Mouse (Mus musculus): Measurements from ENCODE around the gene Adgrl1.
"Not testable (repeated sequence)": the region's sequence is repeated elsewhere in the genome, so short reads cannot be mapped to it uniquely, and the experiment has no call there.

The Adgrl1 gene

GRCm38 (mm10) chr8:83955106-83955957, 55.4 kb downstream of the Adgrl1 start, which contains the start of the genes Gm10644 and Asf1b:
TSS of gene Gm10644 (minus strand) at chr8:83955205.
TSS of gene Asf1b (plus strand) at chr8:83955507.
- in situ Hi-C loops (cut with MboI, MseI), result no loop called here

- in situ Hi-C loops (cut with MboI, MseI), result no loop called here
Measured at GRCm38 (mm10) chr8:83955958-83956218, 56.0 kb downstream of the Adgrl1 start.

GRCm38 (mm10) chr8:83956789-83957188, 56.9 kb downstream of the Adgrl1 start:
- in situ Hi-C loops (cut with MboI, MseI), result no loop called here

GRCm38 (mm10) chr8:83964015-83964765, 64.3 kb downstream of the Adgrl1 start:
- in situ Hi-C loops (cut with MboI, MseI), result no loop called here

- in situ Hi-C loops (cut with MboI, MseI), result no loop called here
Measured at GRCm38 (mm10) chr8:83967701-83968100, 67.8 kb downstream of the Adgrl1 start.

GRCm38 (mm10) chr8:83971121-83971520, 71.2 kb downstream of the Adgrl1 start:
- in situ Hi-C loops (cut with MboI, MseI), result no loop called here

- in situ Hi-C loops (cut with MboI, MseI), result no loop called here
Measured at GRCm38 (mm10) chr8:83971661-83972060, 71.8 kb downstream of the Adgrl1 start.

- in situ Hi-C loops (cut with MboI, MseI), result no loop called here
Measured at GRCm38 (mm10) chr8:83972150-83973120, 72.5 kb downstream of the Adgrl1 start, which contains the start of gene Prkaca. TSS of gene Prkaca (plus strand) at chr8:83972993.

GRCm38 (mm10) chr8:83973161-83974031, 73.5 kb downstream of the Adgrl1 start:
- in situ Hi-C loops (cut with MboI, MseI), result no loop called here

- in situ Hi-C loops (cut with MboI, MseI), result no loop called here
Measured at GRCm38 (mm10) chr8:83974521-83974920, 74.6 kb downstream of the Adgrl1 start.

GRCm38 (mm10) chr8:83976101-83976630, 76.3 kb downstream of the Adgrl1 start:
- in situ Hi-C loops (cut with MboI, MseI), result no loop called here

GRCm38 (mm10) chr8:83976779-83977350, 77.0 kb downstream of the Adgrl1 start:
- in situ Hi-C loops (cut with MboI, MseI), result no loop called here

GRCm38 (mm10) chr8:83977646-83978045, 77.7 kb downstream of the Adgrl1 start:
- in situ Hi-C loops (cut with MboI, MseI), result no loop called here

- in situ Hi-C loops (cut with MboI, MseI), result no loop called here
Measured at GRCm38 (mm10) chr8:83978200-83978599, 78.3 kb downstream of the Adgrl1 start.

GRCm38 (mm10) chr8:83980250-83980649, 80.3 kb downstream of the Adgrl1 start:
- in situ Hi-C loops (cut with MboI, MseI), result no loop called here

GRCm38 (mm10) chr8:83980845-83981244, 80.9 kb downstream of the Adgrl1 start:
- in situ Hi-C loops (cut with MboI, MseI), result no loop called here

- in situ Hi-C loops (cut with MboI, MseI), result no loop called here
Measured at GRCm38 (mm10) chr8:83981533-83981932, 81.6 kb downstream of the Adgrl1 start.

GRCm38 (mm10) chr8:83982449-83982848, 82.5 kb downstream of the Adgrl1 start:
- in situ Hi-C loops (cut with MboI, MseI), result no loop called here

- in situ Hi-C loops (cut with MboI, MseI), result not testable (repeated sequence)
Measured at GRCm38 (mm10) chr8:83983222-83983621, 83.3 kb downstream of the Adgrl1 start.

GRCm38 (mm10) chr8:83989243-83989642, 89.3 kb downstream of the Adgrl1 start:
- in situ Hi-C loops (cut with MboI, MseI), result no loop called here

All from T-helper 2 cell (primary cell).